Mouse (Mus musculus): ENCODE results near the gene Rdh13. TPM values are rescaled to one million over a fixed set of nuclear protein-coding genes. Genes with fewer than 3 reads are reported as not detected.
A peak's percentile ranks its signal among the peaks of the same experiment; 100 is the strongest.

Rdh13 gene
- polyA plus RNA-seq, 1 experiment from 2014 or later: 29.1 TPM

- WGBS: 90% methylated on average over 3 of the region's 3 CpGs
- H3K27me3 ChIP-seq (ENCODE audit: control insufficient read depth, insufficient read depth, low read length): no peaks in the 10 kb centered on the region
- no peak overlapping the region for H3K9ac ChIP-seq (ENCODE audit: low read depth, low read length)
- no peaks in the 10 kb centered on the region for H3K4me1 ChIP-seq (replicated peaks; ENCODE audit: control insufficient read depth, insufficient read depth, low read length)
- H3K4me3 ChIP-seq (ENCODE audit: low read depth, low read length): no peak overlapping the region
- no peak overlapping the region for H3K27ac ChIP-seq (ENCODE audit: low read depth, low read length)
- ATAC-seq (ENCODE audit: low FRiP score) (no peak), DNase-seq (ENCODE audit: low spot score) (no peak)
- H3K36me3 ChIP-seq (ENCODE audit: control insufficient read depth, insufficient read depth, low read length): no peaks in the 10 kb centered on the region
- H3K9me3 ChIP-seq (ENCODE audit: control insufficient read depth, low read length): no peaks in the 10 kb centered on the region
- no peak overlapping the region for H3K4me2 ChIP-seq (replicated peaks; ENCODE audit: low read depth, low read length)
Measured at GRCm38 (mm10) chr7:4448439-4448838, 3.0 kb upstream of the Rdh13 start.

GRCm38 (mm10) chr7:4447138-4447537, 1.7 kb upstream of the Rdh13 start:
- peaks cover 2% of the 10 kb centered on the region for H3K36me3 ChIP-seq (ENCODE audit: control insufficient read depth, insufficient read depth, low read length)
- no peak overlapping the region for H3K27ac ChIP-seq (ENCODE audit: low read depth, low read length)
- H3K4me1 ChIP-seq (replicated peaks; ENCODE audit: control insufficient read depth, insufficient read depth, low read length): no peaks in the 10 kb centered on the region
- H3K4me2 ChIP-seq (replicated peaks; ENCODE audit: low read depth, low read length): no peak overlapping the region
- ATAC-seq (ENCODE audit: low FRiP score): no peak
- H3K9me3 ChIP-seq (ENCODE audit: control insufficient read depth, low read length): no peaks in the 10 kb centered on the region
- H3K9ac ChIP-seq (ENCODE audit: low read depth, low read length): no peak overlapping the region
- no peak for DNase-seq (ENCODE audit: low spot score)
- 0% methylated on average over 1 of the region's 1 CpGs for WGBS
- H3K4me3 ChIP-seq (ENCODE audit: low read depth, low read length): no peak overlapping the region
- no peaks in the 10 kb centered on the region for H3K27me3 ChIP-seq (ENCODE audit: control insufficient read depth, insufficient read depth, low read length)

DNA sequence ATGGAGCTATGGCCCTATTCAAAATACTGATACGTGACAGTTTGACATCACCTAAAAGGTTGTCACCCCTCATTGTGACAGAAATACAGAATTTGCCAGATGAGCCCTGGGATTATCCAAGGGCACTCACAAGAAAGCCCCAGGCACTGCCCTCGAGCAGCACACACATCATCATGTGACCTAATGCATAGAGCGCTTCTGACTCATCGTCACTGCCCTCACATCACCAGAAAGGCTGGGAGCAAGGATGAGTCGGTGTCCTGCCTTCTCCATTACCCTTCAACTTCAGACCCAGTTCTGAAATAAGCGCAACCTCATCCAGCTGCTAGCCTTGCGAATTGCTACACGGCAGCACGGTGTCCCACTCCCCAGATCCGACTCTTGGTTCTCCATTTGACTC, 4.9 kb downstream of the Rdh13 start:
- no peaks in the 10 kb centered on the region for H3K27me3 ChIP-seq (ENCODE audit: control insufficient read depth, insufficient read depth, low read length)

GRCm38 (mm10) chr7:4437721-4438120, 7.7 kb downstream of the Rdh13 start:
- no peak overlapping the region for H3K4me2 ChIP-seq (replicated peaks; ENCODE audit: low read depth, low read length)
- H3K9me3 ChIP-seq (ENCODE audit: control insufficient read depth, low read length): no peaks in the 10 kb centered on the region
- no peak overlapping the region for H3K27ac ChIP-seq (ENCODE audit: low read depth, low read length)
- DNase-seq (ENCODE audit: low spot score) (no peak), ATAC-seq (ENCODE audit: low FRiP score) (no peak)
- H3K27me3 ChIP-seq (ENCODE audit: control insufficient read depth, insufficient read depth, low read length): no peaks in the 10 kb centered on the region
- H3K4me3 ChIP-seq (ENCODE audit: low read depth, low read length): no peak overlapping the region
- no peaks in the 10 kb centered on the region for H3K4me1 ChIP-seq (replicated peaks; ENCODE audit: control insufficient read depth, insufficient read depth, low read length)
- no peak overlapping the region for H3K9ac ChIP-seq (ENCODE audit: low read depth, low read length)
- 87% methylated on average over 2 of the region's 2 CpGs for WGBS
- peaks cover 7% of the 10 kb centered on the region for H3K36me3 ChIP-seq (ENCODE audit: control insufficient read depth, insufficient read depth, low read length)

More for the DNA sequence above, 4.9 kb downstream of the Rdh13 start:
- no peak for ATAC-seq (ENCODE audit: low FRiP score)
- no peak for DNase-seq (ENCODE audit: low spot score)
- no peak overlapping the region for H3K4me2 ChIP-seq (replicated peaks; ENCODE audit: low read depth, low read length)
- H3K9me3 ChIP-seq (ENCODE audit: control insufficient read depth, low read length): no peaks in the 10 kb centered on the region
- H3K4me1 ChIP-seq (replicated peaks; ENCODE audit: control insufficient read depth, insufficient read depth, low read length): no peaks in the 10 kb centered on the region
- no peak overlapping the region for H3K27ac ChIP-seq (ENCODE audit: low read depth, low read length)
- H3K9ac ChIP-seq (ENCODE audit: low read depth, low read length): no peak overlapping the region
- 89% methylated on average over 10 of the region's 10 CpGs for WGBS
- H3K36me3 ChIP-seq (ENCODE audit: control insufficient read depth, insufficient read depth, low read length): peaks cover 7% of the 10 kb centered on the region
- H3K4me3 ChIP-seq (ENCODE audit: low read depth, low read length): no peak overlapping the region

GRCm38 (mm10) chr7:4432026-4432425, 13.4 kb downstream of the Rdh13 start:
- DNase-seq (ENCODE audit: low spot score) (no peak), ATAC-seq (ENCODE audit: low FRiP score) (no peak)
- Histone ChIP-seq H3K27me3 (ENCODE audit: control insufficient read depth, insufficient read depth, low read length) (no peaks in the 10 kb centered on the region), H3K4me3 (ENCODE audit: low read depth, low read length) (no peak overlapping the region), H3K4me1 (replicated peaks; ENCODE audit: control insufficient read depth, insufficient read depth, low read length) (no peaks in the 10 kb centered on the region), H3K9me3 (ENCODE audit: control insufficient read depth, low read length) (no peaks in the 10 kb centered on the region), H3K27ac (ENCODE audit: low read depth, low read length) (no peak overlapping the region), H3K4me2 (replicated peaks; ENCODE audit: low read depth, low read length) (no peak overlapping the region), H3K9ac (ENCODE audit: low read depth, low read length) (no peak overlapping the region), H3K36me3 (ENCODE audit: control insufficient read depth, insufficient read depth, low read length) (peaks cover 3% of the 10 kb centered on the region; the same call in 1 of the 2 replicates)
- 85% methylated on average over 8 of the region's 8 CpGs for WGBS

GRCm38 (mm10) chr7:4431548-4431947, 13.9 kb downstream of the Rdh13 start:
- H3K9ac ChIP-seq (ENCODE audit: low read depth, low read length): no peak overlapping the region
- H3K4me2 ChIP-seq (replicated peaks; ENCODE audit: low read depth, low read length): no peak overlapping the region
- H3K4me3 ChIP-seq (ENCODE audit: low read depth, low read length): no peak overlapping the region

GRCm38 (mm10) chr7:4430246-4430844, 15.1 kb downstream of the Rdh13 start:
- Histone ChIP-seq H3K4me3 (ENCODE audit: low read depth, low read length) (no peak overlapping the region), H3K4me2 (replicated peaks; ENCODE audit: low read depth, low read length) (no peak overlapping the region), H3K27ac (ENCODE audit: low read depth, low read length) (no peak overlapping the region), H3K36me3 (ENCODE audit: control insufficient read depth, insufficient read depth, low read length) (peaks cover 3% of the 10 kb centered on the region; the same call in 1 of the 2 replicates), H3K9ac (ENCODE audit: low read depth, low read length) (no peak overlapping the region), H3K27me3 (ENCODE audit: control insufficient read depth, insufficient read depth, low read length) (no peaks in the 10 kb centered on the region), H3K9me3 (ENCODE audit: control insufficient read depth, low read length) (no peaks in the 10 kb centered on the region), H3K4me1 (replicated peaks; ENCODE audit: control insufficient read depth, insufficient read depth, low read length) (no peaks in the 10 kb centered on the region)
- ATAC-seq (ENCODE audit: low FRiP score) (no peak), DNase-seq (ENCODE audit: low spot score) (no peak)
- WGBS: 96% methylated on average over 9 of the region's 9 CpGs

More at GRCm38 (mm10) chr7:4431548-4431947, 13.9 kb downstream of the Rdh13 start:
- H3K27ac ChIP-seq (ENCODE audit: low read depth, low read length): no peak overlapping the region
- peaks cover 3% of the 10 kb centered on the region; the same call in 1 of the 2 replicates for H3K36me3 ChIP-seq (ENCODE audit: control insufficient read depth, insufficient read depth, low read length)
- H3K27me3 ChIP-seq (ENCODE audit: control insufficient read depth, insufficient read depth, low read length): no peaks in the 10 kb centered on the region
- no peaks in the 10 kb centered on the region for H3K4me1 ChIP-seq (replicated peaks; ENCODE audit: control insufficient read depth, insufficient read depth, low read length)
- 81% methylated on average over 6 of the region's 6 CpGs for WGBS
- no peaks in the 10 kb centered on the region for H3K9me3 ChIP-seq (ENCODE audit: control insufficient read depth, low read length)
- DNase-seq (ENCODE audit: low spot score): peak; percentile 85
- ATAC-seq (ENCODE audit: low FRiP score): no peak

DNA sequence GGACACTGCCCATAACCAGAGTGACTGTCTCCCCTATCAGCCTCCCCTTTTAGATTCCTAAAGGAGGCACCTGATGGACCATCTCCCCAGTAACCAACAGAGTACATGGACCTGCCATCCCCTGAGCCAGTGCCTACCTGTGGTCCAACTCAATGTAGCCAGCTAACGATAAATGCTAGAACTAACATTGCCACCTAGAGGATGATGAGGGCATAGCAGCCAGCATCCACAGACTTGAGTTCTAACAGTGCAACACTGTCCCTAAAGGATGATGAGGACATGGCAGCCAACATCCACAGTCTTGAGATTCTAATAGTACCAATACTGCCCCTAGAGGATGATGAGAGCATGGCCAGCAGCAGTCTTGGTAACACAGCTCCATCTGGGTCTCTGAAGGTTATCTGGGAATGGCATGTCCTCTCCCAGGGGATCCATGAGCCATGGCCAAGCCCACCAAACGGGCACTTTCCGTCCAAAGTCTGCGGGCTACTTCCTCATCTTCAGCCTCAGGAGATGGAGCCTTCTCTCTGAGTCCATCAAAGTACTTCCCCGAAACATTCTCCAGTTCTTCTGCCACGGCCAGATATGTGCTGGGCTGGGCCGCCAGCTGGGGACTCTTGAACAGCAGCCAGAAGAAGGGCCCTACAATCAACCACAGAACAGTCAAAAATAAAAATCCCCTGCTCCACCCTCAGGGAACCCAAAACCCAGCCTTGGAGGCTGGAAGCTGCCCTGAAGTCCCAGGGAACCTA, 18.1 kb downstream of the Rdh13 start:
- Histone ChIP-seq H3K9ac (ENCODE audit: low read depth, low read length) (no peak overlapping the region), H3K27me3 (ENCODE audit: control insufficient read depth, insufficient read depth, low read length) (no peaks in the 10 kb centered on the region), H3K4me1 (replicated peaks; ENCODE audit: control insufficient read depth, insufficient read depth, low read length) (no peaks in the 10 kb centered on the region), H3K27ac (ENCODE audit: low read depth, low read length) (no peak overlapping the region), H3K36me3 (ENCODE audit: control insufficient read depth, insufficient read depth, low read length) (peaks cover 3% of the 10 kb centered on the region; the same call in 1 of the 2 replicates), H3K4me2 (replicated peaks; ENCODE audit: low read depth, low read length) (no peak overlapping the region), H3K9me3 (ENCODE audit: control insufficient read depth, low read length) (no peaks in the 10 kb centered on the region), H3K4me3 (ENCODE audit: low read depth, low read length) (no peak overlapping the region)
- WGBS: 76% methylated on average over 7 of the region's 7 CpGs
- DNase-seq (ENCODE audit: low spot score) (peak; percentile 93), ATAC-seq (ENCODE audit: low FRiP score) (peak; percentile 93)

- DNase-seq (ENCODE audit: low spot score) (no peak), ATAC-seq (ENCODE audit: low FRiP score) (no peak)
- H3K4me2 ChIP-seq (replicated peaks; ENCODE audit: low read depth, low read length): no peak overlapping the region
- 66% methylated on average over 4 of the region's 4 CpGs for WGBS
- H3K4me3 ChIP-seq (ENCODE audit: low read depth, low read length): no peak overlapping the region
- no peaks in the 10 kb centered on the region for H3K9me3 ChIP-seq (ENCODE audit: control insufficient read depth, low read length)
- H3K27ac ChIP-seq (ENCODE audit: low read depth, low read length): no peak overlapping the region
- no peaks in the 10 kb centered on the region for H3K4me1 ChIP-seq (replicated peaks; ENCODE audit: control insufficient read depth, insufficient read depth, low read length)
- no peaks in the 10 kb centered on the region for H3K27me3 ChIP-seq (ENCODE audit: control insufficient read depth, insufficient read depth, low read length)
- no peak overlapping the region for H3K9ac ChIP-seq (ENCODE audit: low read depth, low read length)
- no peaks in the 10 kb centered on the region for H3K36me3 ChIP-seq (ENCODE audit: control insufficient read depth, insufficient read depth, low read length)
Measured at GRCm38 (mm10) chr7:4420230-4420629, 25.2 kb downstream of the Rdh13 start.
